Mouse (Mus musculus) midbrain, embryonic 14.5 days (tissue): ENCODE results near the gene Mrgpra2b. TPM values are rescaled to one million over a fixed set of nuclear protein-coding genes. Genes with fewer than 3 reads are reported as not detected.
"Not testable (repeated sequence)": the region's sequence is repeated elsewhere in the genome, so short reads cannot be mapped to it uniquely, and the experiment has no call there.

Experiments used
- ATAC-seq: fragments of 200-750 bp; cut with Nextera tagmentation; 2 replicates; pipeline ENCODE4 v1.8.0; 2017; ENCODE audit warnings: moderate number of reproducible peaks, moderate library complexity; ENCODE audit not compliant: low FRiP score, low TSS enrichment
- DNase-seq: peaks from one replicate; pipeline ENCODE4 v3.0.0-alpha.2; 2015
- H3K27ac ChIP-seq: fragments of 300-500 bp; sonication (generic); replicated peaks from 2 replicates; pipeline ENCODE4 v1.5.1; 2014; ENCODE audit warnings: mild to moderate bottlenecking, low read depth, low read length, moderate library complexity
- H3K27me3 ChIP-seq: fragments of 300-500 bp; sonication (generic); 2 replicates; pipeline ENCODE4 v1.6.1; 2014; ENCODE audit warnings: low read length, control low read depth, mixed read lengths; ENCODE audit not compliant: control insufficient read depth, insufficient read depth
- H3K36me3 ChIP-seq: fragments of 300-500 bp; sonication (generic); 2 replicates; pipeline ENCODE4 v1.6.1; 2014; ENCODE audit warnings: low read length, control low read depth; ENCODE audit not compliant: control insufficient read depth, insufficient read depth
- H3K4me1 ChIP-seq: fragments of 300-500 bp; sonication (generic); 2 replicates; pipeline ENCODE4 v1.6.1; 2014; ENCODE audit warnings: mild to moderate bottlenecking, antibody characterized with exemption, low read length, control low read depth; ENCODE audit not compliant: control insufficient read depth, insufficient read depth
- H3K4me2 ChIP-seq: fragments of 300-500 bp; sonication (generic); 2 replicates; pipeline ENCODE4 v1.6.1; 2014; ENCODE audit warnings: mild to moderate bottlenecking, low read length, moderate library complexity
- H3K4me3 ChIP-seq: fragments of 300-500 bp; sonication (generic); replicated peaks from 2 replicates; pipeline ENCODE4 v1.5.1; 2014; ENCODE audit warnings: low read depth, low read length
- H3K9ac ChIP-seq: fragments of 300-500 bp; sonication (generic); replicated peaks from 2 replicates; pipeline ENCODE4 v1.6.1; 2014; ENCODE audit warnings: mild to moderate bottlenecking, low read length, moderate library complexity
- H3K9me3 ChIP-seq: fragments of 300-500 bp; sonication (generic); 2 replicates; pipeline ENCODE4 v1.6.1; 2016; ENCODE audit warnings: low read length, control low read depth, mixed read lengths; ENCODE audit not compliant: control insufficient read depth
- WGBS: fragments of 180-500 bp; shearing (Covaris S2); extraction: QIAGEN DNeasy Blood & Tissue Kit; methylation state at CpG from one replicate; pipeline ENCODE4 v1.1.7; 2014; 5-methylcytosine and 5-hydroxymethylcytosine counted together
- polyA plus RNA-seq: library from polyadenylated mRNA; unstranded; fragments of >200 nt; fragmentation: Nextera tagmentation; extraction: Ambion mirVana; gene quantifications from 2 replicates; pipeline ENCODE4 v1.2.1, GENCODE M21; 2014

The Mrgpra2b gene
- polyA plus RNA-seq, 1 experiment from 2014 or later: not detected

GRCm38 (mm10) chr7:47452015-47452414, 76.6 kb downstream of the Mrgpra2b start, which contains the start of gene Mrgpra2a:
TSS of gene Mrgpra2a (minus strand) at chr7:47452139.
- H3K4me3 ChIP-seq, ATAC-seq, H3K4me2 ChIP-seq, H3K27me3 ChIP-seq, H3K9me3 ChIP-seq, DNase-seq, H3K4me1 ChIP-seq, H3K27ac ChIP-seq, H3K36me3 ChIP-seq, H3K9ac ChIP-seq: not testable (repeated sequence)
- no CpG with 5 or more reads among the region's 1 CpGs for WGBS

GRCm38 (mm10) chr7:47445729-47446128, 82.9 kb downstream of the Mrgpra2b start:
- H3K4me1 ChIP-seq, H3K27me3 ChIP-seq, H3K4me2 ChIP-seq, ATAC-seq, H3K9me3 ChIP-seq, H3K36me3 ChIP-seq, H3K9ac ChIP-seq, DNase-seq, H3K4me3 ChIP-seq, H3K27ac ChIP-seq: not testable (repeated sequence)

- not testable (repeated sequence) for H3K27ac ChIP-seq, H3K4me3 ChIP-seq, H3K36me3 ChIP-seq, H3K9me3 ChIP-seq, H3K4me1 ChIP-seq, DNase-seq, H3K9ac ChIP-seq, H3K4me2 ChIP-seq, ATAC-seq, H3K27me3 ChIP-seq
- 33% methylated on average over 1 of the region's 2 CpGs for WGBS
These were observed 92.2 kb downstream of the Mrgpra2b start for GRCm38 (mm10) chr7:47436463-47436862.

GRCm38 (mm10) chr7:47427815-47428508, 100.7 kb downstream of the Mrgpra2b start:
- DNase-seq, H3K27me3 ChIP-seq, H3K9me3 ChIP-seq, H3K36me3 ChIP-seq, H3K27ac ChIP-seq, ATAC-seq, H3K9ac ChIP-seq, H3K4me1 ChIP-seq, H3K4me2 ChIP-seq, H3K4me3 ChIP-seq: not testable (repeated sequence)

Other genes starting within 250 kb of the Mrgpra2b start
- gene Mrgpra1, start 174.6 kb downstream of the Mrgpra2b start, polyA plus RNA-seq: not detected in 2 replicates
- gene Mrgpra2a, start 76.7 kb downstream of the Mrgpra2b start, polyA plus RNA-seq: not detected in 2 replicates
- gene Mrgpra3, start 72.5 kb upstream of the Mrgpra2b start, polyA plus RNA-seq: not detected in 2 replicates